Comparison of ENCODE assay signal across 11 mouse cellular contexts in genomic region chr7:101267457-101268259, GRCm38 (mm10). TPM values are rescaled to one million over a fixed set of nuclear protein-coding genes. Genes with fewer than 3 reads are reported as not detected.
DNase-seq lines count a peak whose midpoint lies in the region; ATAC-seq lines count a peak whose summit lies in the region.
"Had no signal": no experiment of that assay in that cellular context is flagged by ENCODE, and none has a peak within 500 bp of the region (broad histone marks: within the 10 kb centered on the region; RNA-seq: fewer than 3 reads in every experiment).

No protein-coding gene starts in this region.

- 79% methylated on average over 3 of the region's 3 CpGs for WGBS in forebrain, embryonic 15.5 days
- 88% methylated on average over 3 of the region's 3 CpGs for WGBS in forebrain, embryonic 13.5 days
- 25% methylated on average over 3 of the region's 3 CpGs for WGBS in heart, embryonic 16.5 days

- H3K27me3 ChIP-seq in forebrain, embryonic 15.5 days: no peaks in the 10 kb centered on the region
- no peaks in the 10 kb centered on the region for H3K27me3 ChIP-seq in forebrain, embryonic 13.5 days
- H3K27me3 ChIP-seq in heart, embryonic 16.5 days (ENCODE audit: control insufficient read depth, insufficient read depth, low read length): no peaks in the 10 kb centered on the region
- H3K27me3 ChIP-seq: hindbrain, embryonic 15.5 days had no signal

- 0 out of 2 replicates have a peak, but pooled peaks cover 3% of the 10 kb centered on the region for H3K4me1 ChIP-seq in forebrain, embryonic 15.5 days
- no peaks in the 10 kb centered on the region for H3K4me1 ChIP-seq in forebrain, embryonic 13.5 days
- peaks cover 18% of the 10 kb centered on the region for H3K4me1 ChIP-seq in heart, embryonic 16.5 days (ENCODE audit: control insufficient read depth, insufficient read depth, low read length)
- H3K4me1 ChIP-seq: hindbrain, embryonic 15.5 days had no signal

- H3K9ac ChIP-seq in forebrain, embryonic 15.5 days (replicated peaks): no peak overlapping the region
- H3K9ac ChIP-seq in forebrain, embryonic 13.5 days: no peak overlapping the region
- no peak overlapping the region for H3K9ac ChIP-seq in heart, embryonic 16.5 days (ENCODE audit: low read length)
- H3K9ac ChIP-seq: hindbrain, embryonic 15.5 days had no signal

- 0 out of 2 replicates have a peak overlapping the region, but pooled peaks have one; percentile 15 for H3K27ac ChIP-seq in forebrain, embryonic 15.5 days (replicated peaks)
- H3K27ac ChIP-seq in forebrain, embryonic 13.5 days: no peak overlapping the region
- H3K27ac ChIP-seq in heart, embryonic 16.5 days (ENCODE audit: low read length): peak overlapping the region; percentile 92
- H3K27ac ChIP-seq: hindbrain, embryonic 15.5 days had no signal

- no peak for ATAC-seq in forebrain, embryonic 15.5 days (replicated peaks)
- no peak for ATAC-seq in forebrain, embryonic 13.5 days
- ATAC-seq in heart, embryonic 16.5 days (replicated peaks; ENCODE audit: extremely low read depth, insufficient read depth, low FRiP score): peak; percentile 74
- ATAC-seq in megakaryocyte, adult 5-6 weeks (ENCODE audit: poor library complexity, severe bottlenecking): no peak
- ATAC-seq in megakaryocyte progenitor cell, adult 5-6 weeks (replicated peaks; ENCODE audit: poor library complexity): no peak

- no peak overlapping the region for H3K4me2 ChIP-seq in forebrain, embryonic 15.5 days (replicated peaks)
- H3K4me2 ChIP-seq in forebrain, embryonic 13.5 days: no peak overlapping the region
- no peak overlapping the region; the same call in 1 of the 2 replicates for H3K4me2 ChIP-seq in heart, embryonic 16.5 days (ENCODE audit: low read depth, low read length)
- H3K4me2 ChIP-seq: hindbrain, embryonic 15.5 days had no signal

- peak; percentile 51 for DNase-seq in layer of hippocampus, adult 9-11 months
- no peak for DNase-seq in layer of hippocampus, postnatal 14 days (ENCODE audit: low spot score in 2 of 2)
- peak; percentile 51 for DNase-seq in 3T3-L1 (ENCODE audit: low read depth, low spot score)
- DNase-seq: adrenal gland, postnatal 14 days; cerebellum, adult 11-12 months had no signal

- H3K4me3 ChIP-seq in forebrain, embryonic 15.5 days: no peak overlapping the region
- no peak overlapping the region for H3K4me3 ChIP-seq in forebrain, embryonic 13.5 days
- H3K4me3 ChIP-seq in heart, embryonic 16.5 days (ENCODE audit: low read length): no peak overlapping the region
- H3K4me3 ChIP-seq: hindbrain, embryonic 15.5 days had no signal

- H3K36me3 ChIP-seq in forebrain, embryonic 15.5 days: peaks cover 8% of the 10 kb centered on the region; the same call in 1 of the 2 replicates
- H3K36me3 ChIP-seq in forebrain, embryonic 13.5 days (ENCODE audit: poor library complexity, severe bottlenecking): peaks cover 24% of the 10 kb centered on the region
- H3K36me3 ChIP-seq in heart, embryonic 16.5 days (ENCODE audit: control insufficient read depth, insufficient read depth): peaks cover 9% of the 10 kb centered on the region

- no peaks in the 10 kb centered on the region for H3K9me3 ChIP-seq in forebrain, embryonic 15.5 days
- no peaks in the 10 kb centered on the region for H3K9me3 ChIP-seq in forebrain, embryonic 13.5 days (replicated peaks)
- no peaks in the 10 kb centered on the region for H3K9me3 ChIP-seq in heart, embryonic 16.5 days (replicated peaks; ENCODE audit: control insufficient read depth, low read length)
- H3K9me3 ChIP-seq: hindbrain, embryonic 15.5 days had no signal

RNA-seq across cellular contexts. Expression of gene Atg16l2, which starts 34.4 kb away (rescaled TPM):
- 23.4 and 23.7 TPM in 2 replicates for polyA plus RNA-seq in forebrain, embryonic 15.5 days (2015; fragmentation: Nextera tagmentation; extraction: Ambion mirVana)
- polyA plus RNA-seq in forebrain, embryonic 13.5 days (2015; fragmentation: Nextera tagmentation; extraction: Ambion mirVana): 14.4 and 14.5 TPM in 2 replicates
- total RNA-seq in layer of hippocampus, postnatal 14 days (2021): 10 to 100 TPM; 37.0 to 40.1 TPM
- 32.1 and 35.1 TPM in 2 replicates for polyA plus RNA-seq in heart, embryonic 16.5 days (2015; fragmentation: Nextera tagmentation; extraction: Ambion mirVana)
- total RNA-seq in megakaryocyte, adult 5-6 weeks (2015): 16.2 and 20.2 TPM in 2 replicates
- total RNA-seq in megakaryocyte, adult 5-6 weeks (2017): 9.9 and 15.3 TPM in 2 replicates
- total RNA-seq in megakaryocyte progenitor cell, adult 5-6 weeks (2015): 9.8 and 14.7 TPM in 2 replicates
- 6.7 and 7.1 TPM in 2 replicates for total RNA-seq in megakaryocyte progenitor cell, adult 5-6 weeks (2017)

RNA-seq across cellular contexts. Expression of gene Stard10, which starts 49.2 kb away (rescaled TPM):
- polyA plus RNA-seq in forebrain, embryonic 15.5 days (2015; fragmentation: Nextera tagmentation; extraction: Ambion mirVana): 5.8 and 8.0 TPM in 2 replicates
- 4.4 and 4.6 TPM in 2 replicates for polyA plus RNA-seq in forebrain, embryonic 13.5 days (2015; fragmentation: Nextera tagmentation; extraction: Ambion mirVana)
- 10 to 100 TPM; 14.2 to 18.3 TPM for total RNA-seq in layer of hippocampus, postnatal 14 days (2021)
- 27.0 and 31.3 TPM in 2 replicates for polyA plus RNA-seq in heart, embryonic 16.5 days (2015; fragmentation: Nextera tagmentation; extraction: Ambion mirVana)
- 22.3 and 23.9 TPM in 2 replicates for total RNA-seq in megakaryocyte, adult 5-6 weeks (2015)
- total RNA-seq in megakaryocyte, adult 5-6 weeks (2017): 8.2 and 8.4 TPM in 2 replicates
- 50.4 and 59.3 TPM in 2 replicates for total RNA-seq in megakaryocyte progenitor cell, adult 5-6 weeks (2015)
- total RNA-seq in megakaryocyte progenitor cell, adult 5-6 weeks (2017): 23.1 and 31.2 TPM in 2 replicates

Comparison
In these comparisons a context has a peak if more than half of its experiments do, and no peak if none do; other contexts are left out.
1. DNase-seq: peak in layer of hippocampus, adult 9-11 months (single experiment) and 3T3-L1 (single experiment); none in layer of hippocampus, postnatal 14 days (0 of 2).